Mouse (Mus musculus) adrenal gland, adult (tissue): ENCODE results near the gene H1foo.

ENCODE experiments used
- DNase-seq, 2 experiments: peaks; one replicate each; pipeline ENCODE4 v3.0.0; 2022 to 2023; ENCODE audit warnings: low spot score in 1 of 2; ENCODE audit not compliant: inconsistent age in 2 of 2

H1foo gene

DNA sequence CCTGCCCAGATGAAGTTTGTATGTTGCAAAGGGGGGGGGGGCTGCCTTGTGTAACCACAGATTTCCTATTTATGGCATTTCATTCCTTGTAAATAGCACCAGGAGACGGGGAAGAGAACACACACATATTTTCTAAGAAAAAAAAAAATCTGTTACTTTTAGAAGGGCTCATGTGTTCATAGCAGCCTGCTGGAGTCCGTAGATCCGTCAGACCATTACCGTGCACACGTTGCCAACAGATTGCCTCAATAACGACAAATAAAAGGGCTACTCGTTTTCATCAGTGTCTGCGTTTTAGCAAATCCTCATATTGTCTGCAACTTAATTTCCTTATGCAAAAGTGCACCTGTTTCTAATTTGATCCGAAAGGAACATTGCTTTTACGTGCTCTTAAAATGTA, 18.3 kb upstream of the H1foo start:
- DNase-seq: no peak

- peak in 1 of 2 experiments; percentile 75 for DNase-seq
Observed at GRCm38 (mm10) chr6:115927292-115928242, 17.2 kb upstream of the H1foo start.

DNA sequence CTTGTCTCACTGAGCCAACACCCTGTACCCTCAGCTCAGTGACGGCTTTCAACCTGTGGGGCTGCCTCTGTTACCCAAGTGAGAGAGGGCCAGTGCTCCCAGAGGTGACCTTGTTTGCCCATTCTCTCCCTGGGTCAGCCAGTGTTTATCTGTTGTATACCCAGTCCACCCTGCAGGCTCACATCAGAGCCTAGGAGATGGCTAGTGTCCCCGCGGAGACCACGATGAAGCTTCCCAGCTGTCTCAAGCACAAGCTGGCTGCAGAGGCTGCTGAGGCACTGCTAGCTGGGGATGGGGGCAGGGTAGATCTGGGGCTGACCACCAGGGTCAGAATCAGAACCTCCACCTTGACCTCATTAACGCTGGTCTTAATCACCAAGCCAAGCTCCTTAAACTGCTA, 14.7 kb upstream of the H1foo start:
- DNase-seq: peak in 1 of 2 experiments; percentile 58

DNA sequence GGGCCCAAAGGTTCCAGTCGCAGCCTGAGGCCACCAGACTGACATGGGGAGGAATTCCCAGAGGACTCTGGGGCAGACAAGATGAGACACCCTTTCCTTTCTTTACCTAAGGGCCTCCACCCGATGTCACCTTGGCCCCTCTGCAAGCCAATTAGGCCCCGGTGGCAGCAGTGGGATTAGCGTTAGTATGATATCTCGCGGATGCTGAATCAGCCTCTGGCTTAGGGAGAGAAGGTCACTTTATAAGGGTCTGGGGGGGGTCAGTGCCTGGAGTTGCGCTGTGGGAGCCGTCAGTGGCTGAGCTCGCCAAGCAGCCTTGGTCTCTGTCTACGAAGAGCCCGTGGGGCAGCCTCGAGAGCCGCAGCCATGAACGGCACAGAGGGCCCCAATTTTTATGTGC, 13.1 kb upstream of the H1foo start, which contains the start of gene Rho:
Gene Rho, plus strand, starts transcription at position 110 of the 400 bp plus-strand sequence.
- no peak for DNase-seq

DNA sequence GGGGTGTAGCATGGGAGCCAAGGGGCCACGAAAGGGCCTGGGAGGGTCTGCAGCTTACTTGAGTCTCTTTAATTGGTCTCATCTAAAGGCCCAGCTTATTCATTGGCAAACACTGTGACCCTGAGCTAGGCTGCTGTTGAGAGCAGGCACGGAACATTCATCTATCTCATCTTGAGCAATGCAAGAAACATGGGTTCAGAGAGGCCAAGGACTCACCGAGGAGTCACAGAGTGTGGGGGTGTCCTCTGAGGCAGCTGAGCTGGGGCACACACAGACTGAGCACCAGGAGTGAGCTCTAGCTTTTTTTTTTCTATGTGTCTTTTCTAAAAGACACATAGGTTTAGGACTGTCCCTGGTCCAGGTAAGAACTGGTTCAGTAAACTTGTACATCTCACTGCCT, 12.3 kb upstream of the H1foo start:
- DNase-seq: peak; percentile 85 to 89

GRCm38 (mm10) chr6:115935544-115935943, 9.2 kb upstream of the H1foo start:
- DNase-seq: no peak

GRCm38 (mm10) chr6:115938011-115938410, 6.7 kb upstream of the H1foo start:
- no peak for DNase-seq

GRCm38 (mm10) chr6:115938798-115939197, 5.9 kb upstream of the H1foo start:
- DNase-seq: no peak

GRCm38 (mm10) chr6:115940603-115941002, 4.1 kb upstream of the H1foo start:
- no peak for DNase-seq

GRCm38 (mm10) chr6:115941128-115941527, 3.6 kb upstream of the H1foo start:
- no peak for DNase-seq

GRCm38 (mm10) chr6:115943498-115944427, 975 bp upstream of the H1foo start:
- DNase-seq: peak in 1 of 2 experiments; percentile 81

- no peak for DNase-seq
Observed at GRCm38 (mm10) chr6:115945633-115946032, 895 bp downstream of the H1foo start.

- peak; percentile 68 to 82 for DNase-seq
Observed at GRCm38 (mm10) chr6:115946389-115946788, 1.7 kb downstream of the H1foo start.

GRCm38 (mm10) chr6:115954506-115955074, 9.9 kb downstream of the H1foo start:
- DNase-seq: peak; percentile 29 to 49

- DNase-seq: peak in 1 of 2 experiments; percentile 42
Observed at GRCm38 (mm10) chr6:115955169-115955568, 10.4 kb downstream of the H1foo start.

DNA sequence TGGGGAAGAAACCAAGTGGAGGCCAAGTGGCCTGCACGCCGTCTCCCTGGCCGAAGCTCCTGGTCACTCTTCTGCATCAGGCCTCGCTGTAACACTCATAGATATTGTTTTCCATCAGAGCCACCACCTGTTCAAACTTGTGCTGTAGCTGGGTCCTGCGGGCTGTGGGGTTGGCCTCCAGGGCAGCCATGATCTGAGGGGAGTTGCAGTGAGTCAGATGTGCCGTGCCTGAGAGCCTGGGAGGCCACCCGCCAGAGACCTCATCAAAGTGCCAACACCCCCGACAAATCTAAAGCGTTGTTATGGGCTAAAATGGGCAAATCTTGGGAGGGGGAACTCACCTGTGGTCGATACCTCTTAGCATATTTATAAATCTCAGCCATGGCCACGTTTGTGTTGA, 10.9 kb downstream of the H1foo start:
- DNase-seq: peak in 1 of 2 experiments; percentile 60

DNA sequence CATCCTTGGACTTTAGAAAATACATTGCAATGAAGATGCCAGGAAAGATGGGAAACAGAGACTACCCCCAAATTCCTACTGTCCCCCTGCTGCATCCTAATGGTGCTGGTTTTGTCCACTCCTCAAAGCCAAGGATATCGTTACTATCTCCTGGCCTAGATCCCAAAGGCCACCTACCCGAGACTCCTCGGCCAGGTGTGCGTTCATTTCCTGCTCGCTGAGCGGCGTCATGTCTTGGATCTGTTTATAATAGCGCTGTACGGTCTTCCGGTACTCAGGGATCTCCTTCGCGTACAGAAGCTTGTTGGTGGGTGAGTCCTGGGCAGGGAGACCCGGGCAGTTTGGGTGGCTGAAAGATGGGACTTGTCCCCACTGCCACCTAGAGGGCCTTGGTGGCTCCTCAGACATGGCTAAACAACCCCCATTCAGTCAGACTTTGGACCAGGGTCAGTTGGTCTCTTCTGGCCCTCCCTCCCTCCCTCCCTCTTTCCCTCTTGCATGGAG, 11.7 kb downstream of the H1foo start:
- DNase-seq: no peak

DNA sequence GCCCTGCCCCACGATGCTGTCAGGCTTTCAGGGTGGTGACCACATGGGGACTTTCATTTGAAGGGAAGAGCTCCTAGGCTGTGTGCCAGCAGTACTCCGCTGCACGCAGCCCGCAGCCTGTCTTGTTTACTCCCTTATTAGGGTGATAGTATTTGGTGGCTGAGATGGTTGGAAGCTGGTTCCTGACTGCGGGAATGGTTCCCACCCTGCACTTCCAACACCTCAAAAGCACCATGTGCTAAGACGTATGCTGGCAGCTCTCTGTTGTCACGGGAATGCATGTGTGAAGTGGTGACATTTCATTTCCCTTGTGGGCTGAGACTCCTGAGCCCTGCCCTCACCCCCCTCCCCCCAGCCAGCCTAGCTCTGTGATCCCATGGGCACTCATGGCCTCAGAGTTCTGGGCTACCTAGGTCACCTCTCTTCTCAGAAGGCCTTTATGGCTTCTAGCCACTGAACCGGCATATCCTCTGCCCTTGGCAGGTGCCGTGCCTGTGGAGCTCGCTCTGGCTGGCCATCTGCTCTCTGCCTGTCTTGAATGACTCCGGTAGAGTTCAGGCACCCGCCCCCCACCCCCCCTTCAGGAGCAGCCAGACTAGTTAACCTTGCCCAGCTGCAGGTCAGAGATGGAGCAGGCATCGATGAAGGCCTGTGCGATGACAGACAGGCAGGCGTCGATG, 12.3 kb downstream of the H1foo start:
- DNase-seq: peak; percentile 67 to 82

- DNase-seq: peak in 1 of 2 experiments; percentile 73
Observed at GRCm38 (mm10) chr6:115957681-115958080, 12.9 kb downstream of the H1foo start.

- peak in 1 of 2 experiments; percentile 51 for DNase-seq
Observed at GRCm38 (mm10) chr6:115958445-115958844, 13.7 kb downstream of the H1foo start.
